Comparison of ENCODE assay signal across 26 mouse cellular contexts in genomic region chr12:77833411-77834169, GRCm38 (mm10).
"Had no signal": no experiment of that assay in that cellular context is flagged by ENCODE, and none has a peak within 500 bp of the region (broad histone marks: within the 10 kb centered on the region; RNA-seq: fewer than 3 reads in every experiment).

No protein-coding gene starts in this region.

- H3K27ac ChIP-seq: gastrocnemius, adult 2 months; heart, embryonic 10.5 days; heart, embryonic 13.5 days; heart, embryonic 15.5 days; hindbrain, embryonic 13.5 days; hindbrain, embryonic 15.5 days; hindbrain, postnatal 0 days; layer of hippocampus, adult 2 months; left cerebral cortex, adult 2 months; limb, embryonic 10.5 days; limb, embryonic 12.5 days; liver, embryonic 13.5 days; liver, embryonic 15.5 days had no signal

- H3K9me3 ChIP-seq: heart, embryonic 10.5 days; heart, embryonic 13.5 days; heart, embryonic 15.5 days; hindbrain, embryonic 13.5 days; hindbrain, embryonic 15.5 days; limb, embryonic 10.5 days; limb, embryonic 12.5 days; liver, embryonic 13.5 days; liver, embryonic 15.5 days had no signal

- H3K36me3 ChIP-seq: heart, embryonic 10.5 days; heart, embryonic 13.5 days; heart, embryonic 15.5 days; hindbrain, embryonic 13.5 days; hindbrain, embryonic 15.5 days; limb, embryonic 10.5 days; limb, embryonic 12.5 days; liver, embryonic 13.5 days; liver, embryonic 15.5 days had no signal

- ATAC-seq: hindbrain, postnatal 0 days; intestine, postnatal 0 days had no signal

- H3K4me2 ChIP-seq: heart, embryonic 13.5 days; heart, embryonic 15.5 days; hindbrain, embryonic 13.5 days; hindbrain, embryonic 15.5 days; limb, embryonic 12.5 days; liver, embryonic 11.5 days; liver, embryonic 13.5 days; liver, embryonic 15.5 days had no signal

- H3K27me3 ChIP-seq: heart, embryonic 13.5 days; heart, embryonic 15.5 days; hindbrain, embryonic 13.5 days; hindbrain, embryonic 15.5 days; limb, embryonic 12.5 days; liver, embryonic 13.5 days; liver, embryonic 15.5 days had no signal

- DNase-seq: gastrocnemius, adult 2 months; gastrocnemius, postnatal 10 days; gastrocnemius, postnatal 25 days; heart, adult 18-20 months; heart, postnatal 14 days; heart, postnatal 36 days; kidney, adult 18-20 months; kidney, adult 8-10 months; kidney, postnatal 10 days; kidney, postnatal 25 days; kidney, postnatal 4 days; liver; liver, embryonic 13.5 days had no signal

- H3K4me1 ChIP-seq: heart, embryonic 10.5 days; heart, embryonic 13.5 days; heart, embryonic 15.5 days; hindbrain, embryonic 13.5 days; hindbrain, embryonic 15.5 days; limb, embryonic 10.5 days; limb, embryonic 12.5 days; liver, embryonic 13.5 days; liver, embryonic 15.5 days had no signal

- H3K4me3 ChIP-seq: gastrocnemius, adult 2 months; heart, embryonic 10.5 days; heart, embryonic 13.5 days; heart, embryonic 15.5 days; hindbrain, embryonic 13.5 days; hindbrain, embryonic 15.5 days; layer of hippocampus, adult 2 months; left cerebral cortex, adult 2 months; limb, embryonic 10.5 days; limb, embryonic 12.5 days; liver, embryonic 13.5 days; liver, embryonic 15.5 days had no signal

- H3K9ac ChIP-seq: heart, embryonic 13.5 days; heart, embryonic 15.5 days; hindbrain, embryonic 13.5 days; hindbrain, embryonic 15.5 days; limb, embryonic 12.5 days; liver, embryonic 13.5 days; liver, embryonic 15.5 days had no signal
